Mouse (Mus musculus): ENCODE measurements around the gene Crp. TPM values are rescaled to one million over a fixed set of nuclear protein-coding genes. Genes with fewer than 3 reads are reported as not detected.

Gene Crp
- total and polyA plus RNA-seq, 3 experiments = not detected

GRCm38 (mm10) chr1:172685178-172685577 is 12.7 kb upstream of the Crp start (continued):
- TF ChIP-seq ELF1 (IDR thresholded peaks at IDR 0.05; ENCODE audit: low read depth, low read length) (no peak), SIN3A (IDR thresholded peaks at IDR 0.05; ENCODE audit: low read length) (no peak)

GRCm38 (mm10) chr1:172697422-172697821 is 433 bp upstream of the Crp start:
- no peak for DNase-seq (ENCODE audit: low read depth, low spot score)

GRCm38 (mm10) chr1:172700814-172701213 is 3.0 kb downstream of the Crp start:
- Histone ChIP-seq H3K79me2 (ENCODE audit: control insufficient read depth, insufficient read depth, low read length, poor library complexity) (no peaks in the 10 kb centered on the region), H3K27ac (ENCODE audit: control insufficient read depth, low read depth, low read length) (no peak overlapping the region), H3K4me1 (ENCODE audit: control insufficient read depth in 1 of 2, insufficient read depth in 2 of 2, low read length in 2 of 2) (no peaks in the 10 kb centered on the region), H3K9ac (ENCODE audit: control insufficient read depth, low read depth, low read length, poor library complexity, severe bottlenecking) (no peak overlapping the region), H3K36me3 (ENCODE audit: control insufficient read depth in 1 of 2, insufficient read depth in 2 of 2, low read length in 2 of 2) (no peaks in the 10 kb centered on the region), H3K27me3 (ENCODE audit: control insufficient read depth in 1 of 2, insufficient read depth in 2 of 2, low read length in 2 of 2) (no peaks in the 10 kb centered on the region), H3K9me3 (replicated peaks; ENCODE audit: insufficient read depth, low read length) (no peaks in the 10 kb centered on the region), H3K4me3 (ENCODE audit: control insufficient read depth in 1 of 2, insufficient read depth in 1 of 2, low read depth in 2 of 2, low read length in 2 of 2) (no peak overlapping the region)
- TF ChIP-seq SIN3A (IDR thresholded peaks at IDR 0.05; ENCODE audit: low read length) (no peak), ZC3H11A (IDR thresholded peaks at IDR 0.05; ENCODE audit: low read depth, low read length) (no peak), CHD2 (IDR thresholded peaks at IDR 0.05; ENCODE audit: low read length) (no peak), RCOR1 (IDR thresholded peaks at IDR 0.05; ENCODE audit: low read depth, low read length) (no peak), TAL1 (IDR thresholded peaks at IDR 0.05; ENCODE audit: low read length) (no peak), RAD21 (IDR thresholded peaks at IDR 0.05; ENCODE audit: low read depth, low read length) (no peak), ZKSCAN1 (IDR thresholded peaks at IDR 0.05; ENCODE audit: low read depth, low read length) (no peak), MYB (IDR thresholded peaks at IDR 0.05; ENCODE audit: low read depth, low read length) (no peak), SMC3 (IDR thresholded peaks at IDR 0.05; ENCODE audit: low read depth, low read length) (no peak), TBP (IDR thresholded peaks at IDR 0.05; ENCODE audit: low read depth, low read length) (no peak), ZNF384 (IDR thresholded peaks at IDR 0.05; ENCODE audit: low read depth, low read length) (no peak), ZMIZ1 (IDR thresholded peaks at IDR 0.05; ENCODE audit: low read depth, low read length) (no peak), ELF1 (IDR thresholded peaks at IDR 0.05; ENCODE audit: low read depth, low read length) (no peak), USF1 (IDR thresholded peaks at IDR 0.05; ENCODE audit: low read depth, low read length) (no peak), POLR2AphosphoS2 (IDR thresholded peaks at IDR 0.05; ENCODE audit: low read length) (no peak), JUND (IDR thresholded peaks at IDR 0.05; ENCODE audit: low read depth, low read length) (no peak), MAZ (IDR thresholded peaks at IDR 0.05; ENCODE audit: low read depth, low read length) (no peak), GATA1 (IDR thresholded peaks at IDR 0.05; ENCODE audit: low read depth, low read length) (no peak), TCF12 (IDR thresholded peaks at IDR 0.05; ENCODE audit: low read depth, low read length) (no peak)
- no peak for DNase-seq (ENCODE audit: low read depth, low spot score)

More at GRCm38 (mm10) chr1:172697422-172697821, 433 bp upstream of the Crp start:
- H3K9me3 ChIP-seq (replicated peaks; ENCODE audit: insufficient read depth, low read length) = no peaks in the 10 kb centered on the region
- no peak overlapping the region for H3K4me3 ChIP-seq (ENCODE audit: control insufficient read depth in 1 of 2, insufficient read depth in 1 of 2, low read depth in 2 of 2, low read length in 2 of 2)
- no peaks in the 10 kb centered on the region for H3K27me3 ChIP-seq (ENCODE audit: control insufficient read depth in 1 of 2, insufficient read depth in 2 of 2, low read length in 2 of 2)
- H3K27ac ChIP-seq (ENCODE audit: control insufficient read depth, low read depth, low read length) = no peak overlapping the region
- TF ChIP-seq MAX (IDR thresholded peaks at IDR 0.05; ENCODE audit: low read length) (no peak), GATA1 (IDR thresholded peaks at IDR 0.05; ENCODE audit: low read depth, low read length) (no peak), ZMIZ1 (IDR thresholded peaks at IDR 0.05; ENCODE audit: low read depth, low read length) (no peak), TAL1 (IDR thresholded peaks at IDR 0.05; ENCODE audit: low read length) (no peak), HCFC1 (IDR thresholded peaks at IDR 0.05; ENCODE audit: low read depth, low read length) (no peak), ELF1 (IDR thresholded peaks at IDR 0.05; ENCODE audit: low read depth, low read length) (no peak), NRF1 (IDR thresholded peaks at IDR 0.05; ENCODE audit: insufficient read depth, low read depth, low read length, poor library complexity, severe bottlenecking) (no peak), MYC (IDR thresholded peaks at IDR 0.05; ENCODE audit: low read depth, low read length) (no peak), ZKSCAN1 (IDR thresholded peaks at IDR 0.05; ENCODE audit: low read depth, low read length) (no peak), CTCF (IDR thresholded peaks at IDR 0.05 in 2 of 3, conservative IDR thresholded peaks at IDR 0.05 in 1 of 3; ENCODE audit: control insufficient read depth in 1 of 3, insufficient read depth in 1 of 3, low read depth in 2 of 3, low read length in 3 of 3, poor library complexity in 1 of 3, severe bottlenecking in 1 of 3) (no peak), POLR2AphosphoS5 (IDR thresholded peaks at IDR 0.05; ENCODE audit: borderline replicate concordance, low read depth, low read length) (no peak), POLR2AphosphoS2 (IDR thresholded peaks at IDR 0.05; ENCODE audit: low read length) (no peak), EP300 (IDR thresholded peaks at IDR 0.05; ENCODE audit: low read depth in 1 of 2, low read length in 2 of 2) (no peak), MAFK (IDR thresholded peaks at IDR 0.05; ENCODE audit: borderline replicate concordance, low read depth, low read length) (no peak)
- H3K79me2 ChIP-seq (ENCODE audit: control insufficient read depth, insufficient read depth, low read length, poor library complexity) = no peaks in the 10 kb centered on the region
- no peaks in the 10 kb centered on the region for H3K4me1 ChIP-seq (ENCODE audit: control insufficient read depth in 1 of 2, insufficient read depth in 2 of 2, low read length in 2 of 2)
- no peaks in the 10 kb centered on the region for H3K36me3 ChIP-seq (ENCODE audit: control insufficient read depth in 1 of 2, insufficient read depth in 2 of 2, low read length in 2 of 2)
- H3K9ac ChIP-seq (ENCODE audit: control insufficient read depth, low read depth, low read length, poor library complexity, severe bottlenecking) = no peak overlapping the region
